Mouse (Mus musculus): ENCODE measurements around the gene Cherp. TPM values are rescaled to one million over a fixed set of nuclear protein-coding genes. Genes with fewer than 3 reads are reported as not detected.

Gene Cherp
- polyA plus RNA-seq, 1 experiment from 2014 or later, result 55.7 TPM

GRCm38 (mm10) chr8:72464211-72464610 lies 10.8 kb downstream of the Cherp start:
- Histone ChIP-seq H3K4me2 (ENCODE audit: low read depth, low read length) (no peak overlapping the region), H3K9me3 (replicated peaks; ENCODE audit: control insufficient read depth, low read length) (no peaks in the 10 kb centered on the region), H3K36me3 (replicated peaks; ENCODE audit: control insufficient read depth, insufficient read depth, low read depth, low read length) (peaks cover 62% of the 10 kb centered on the region), H3K27ac (replicated peaks; ENCODE audit: low read depth, low read length) (no peak overlapping the region), H3K4me1 (ENCODE audit: control insufficient read depth, insufficient read depth, low read length) (no peaks in the 10 kb centered on the region), H3K4me3 (ENCODE audit: low read depth, low read length) (no peak overlapping the region), H3K9ac (replicated peaks; ENCODE audit: low read length) (no peak overlapping the region), H3K27me3 (ENCODE audit: control insufficient read depth, insufficient read depth, low read length) (no peaks in the 10 kb centered on the region)
- ATAC-seq (replicated peaks; ENCODE audit: insufficient number of reproducible peaks, low FRiP score, low TSS enrichment, low read depth) (no peak), DNase-seq (ENCODE audit: low spot score) (no peak)
- WGBS, result 97% methylated on average over 10 of the region's 10 CpGs

DNA sequence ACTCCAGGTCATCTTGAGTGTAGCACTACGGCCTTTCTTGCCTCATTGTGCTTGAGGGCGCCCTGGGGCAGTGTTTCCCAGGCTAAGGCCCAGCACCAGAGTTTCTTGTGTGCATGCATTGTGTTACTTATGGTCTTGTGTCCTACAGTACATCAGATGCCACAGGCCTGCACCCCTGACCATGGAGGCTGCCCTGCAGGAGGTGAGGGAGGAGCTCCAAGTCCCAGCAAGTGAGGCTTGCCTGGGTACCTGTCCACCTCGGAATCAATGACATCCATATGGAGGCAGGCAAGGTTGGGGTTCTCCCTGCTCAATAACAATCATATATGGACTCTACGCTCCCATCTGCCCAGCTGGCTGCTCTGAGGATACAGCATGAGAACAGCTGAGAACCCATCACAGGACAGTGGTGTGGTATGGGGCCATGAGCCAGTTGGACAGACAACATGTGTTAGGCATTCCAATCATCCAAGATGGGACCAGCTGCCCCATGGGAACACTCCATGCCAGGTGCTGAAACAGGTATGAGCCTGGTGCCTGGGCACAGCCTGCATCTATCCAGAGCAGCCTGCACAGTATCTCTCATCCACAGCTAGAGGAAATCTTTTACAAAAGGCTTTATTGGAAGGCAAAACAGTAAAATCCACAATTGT lies 15.0 kb downstream of the Cherp start:
- WGBS, result 82% methylated on average over 4 of the region's 4 CpGs
- Histone ChIP-seq H3K4me2 (ENCODE audit: low read depth, low read length) (no peak overlapping the region), H3K4me3 (ENCODE audit: low read depth, low read length) (no peak overlapping the region), H3K9ac (replicated peaks; ENCODE audit: low read length) (no peak overlapping the region), H3K27ac (replicated peaks; ENCODE audit: low read depth, low read length) (no peak overlapping the region), H3K27me3 (ENCODE audit: control insufficient read depth, insufficient read depth, low read length) (no peaks in the 10 kb centered on the region), H3K9me3 (replicated peaks; ENCODE audit: control insufficient read depth, low read length) (no peaks in the 10 kb centered on the region), H3K4me1 (ENCODE audit: control insufficient read depth, insufficient read depth, low read length) (no peaks in the 10 kb centered on the region), H3K36me3 (replicated peaks; ENCODE audit: control insufficient read depth, insufficient read depth, low read depth, low read length) (peaks cover 37% of the 10 kb centered on the region)
- ATAC-seq (replicated peaks; ENCODE audit: insufficient number of reproducible peaks, low FRiP score, low TSS enrichment, low read depth), result no peak
- DNase-seq (ENCODE audit: low spot score), result no peak

DNA sequence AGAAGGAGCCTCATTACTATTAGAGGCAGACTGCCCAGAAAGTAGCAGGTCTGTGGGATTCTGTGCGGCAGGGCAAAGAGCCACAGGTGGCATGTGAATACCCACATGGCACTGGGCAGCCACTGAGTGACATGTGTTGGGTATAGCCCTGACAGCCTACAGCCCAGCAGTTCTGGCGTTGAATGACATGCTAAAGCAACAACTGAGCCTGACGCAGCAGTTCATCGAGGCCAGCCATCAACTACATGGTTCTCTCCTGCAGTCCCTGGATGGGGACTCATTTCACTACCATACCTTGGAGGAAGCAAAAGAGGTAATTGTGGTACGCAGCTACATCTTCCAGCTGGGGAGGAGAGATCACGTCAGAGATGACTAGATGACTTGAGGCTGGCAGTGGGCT lies 16.6 kb downstream of the Cherp start:
- ATAC-seq (replicated peaks; ENCODE audit: insufficient number of reproducible peaks, low FRiP score, low TSS enrichment, low read depth) (no peak), DNase-seq (ENCODE audit: low spot score) (no peak)
- no peak overlapping the region for H3K27ac ChIP-seq (replicated peaks; ENCODE audit: low read depth, low read length)
- H3K4me2 ChIP-seq (ENCODE audit: low read depth, low read length), result no peak overlapping the region
- no peaks in the 10 kb centered on the region for H3K4me1 ChIP-seq (ENCODE audit: control insufficient read depth, insufficient read depth, low read length)
- H3K9me3 ChIP-seq (replicated peaks; ENCODE audit: control insufficient read depth, low read length), result no peaks in the 10 kb centered on the region
- peaks cover 32% of the 10 kb centered on the region for H3K36me3 ChIP-seq (replicated peaks; ENCODE audit: control insufficient read depth, insufficient read depth, low read depth, low read length)
- H3K9ac ChIP-seq (replicated peaks; ENCODE audit: low read length), result no peak overlapping the region
- H3K4me3 ChIP-seq (ENCODE audit: low read depth, low read length), result no peak overlapping the region
- no peaks in the 10 kb centered on the region for H3K27me3 ChIP-seq (ENCODE audit: control insufficient read depth, insufficient read depth, low read length)
- 87% methylated on average over 6 of the region's 6 CpGs for WGBS

DNA sequence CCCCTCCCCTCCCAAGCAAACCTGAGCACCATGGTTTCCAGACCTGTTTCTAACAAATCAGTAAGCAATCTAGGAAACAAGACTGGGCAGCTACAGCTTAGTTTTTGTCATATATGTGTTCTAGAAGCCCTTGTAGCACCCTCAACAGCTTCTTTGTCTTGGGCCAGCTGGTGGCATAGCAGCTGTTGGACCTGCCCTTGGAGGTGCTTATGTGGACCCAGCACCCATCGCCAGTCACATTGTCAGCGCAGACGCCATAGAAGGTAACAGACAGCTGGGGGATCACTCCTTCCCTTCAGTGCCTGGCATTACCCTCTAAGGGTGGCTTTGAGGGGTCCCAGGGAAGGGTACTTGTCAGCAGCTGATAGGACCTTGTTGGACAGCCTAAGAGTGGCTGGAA lies 17.2 kb downstream of the Cherp start:
- Histone ChIP-seq H3K4me3 (ENCODE audit: low read depth, low read length) (no peak overlapping the region), H3K9me3 (replicated peaks; ENCODE audit: control insufficient read depth, low read length) (no peaks in the 10 kb centered on the region), H3K4me1 (ENCODE audit: control insufficient read depth, insufficient read depth, low read length) (no peaks in the 10 kb centered on the region), H3K27ac (replicated peaks; ENCODE audit: low read depth, low read length) (no peak overlapping the region), H3K4me2 (ENCODE audit: low read depth, low read length) (no peak overlapping the region), H3K36me3 (replicated peaks; ENCODE audit: control insufficient read depth, insufficient read depth, low read depth, low read length) (peaks cover 25% of the 10 kb centered on the region), H3K27me3 (ENCODE audit: control insufficient read depth, insufficient read depth, low read length) (no peaks in the 10 kb centered on the region), H3K9ac (replicated peaks; ENCODE audit: low read length) (no peak overlapping the region)
- DNase-seq (ENCODE audit: low spot score) (no peak), ATAC-seq (replicated peaks; ENCODE audit: insufficient number of reproducible peaks, low FRiP score, low TSS enrichment, low read depth) (no peak)
- 96% methylated on average over 3 of the region's 3 CpGs for WGBS

DNA sequence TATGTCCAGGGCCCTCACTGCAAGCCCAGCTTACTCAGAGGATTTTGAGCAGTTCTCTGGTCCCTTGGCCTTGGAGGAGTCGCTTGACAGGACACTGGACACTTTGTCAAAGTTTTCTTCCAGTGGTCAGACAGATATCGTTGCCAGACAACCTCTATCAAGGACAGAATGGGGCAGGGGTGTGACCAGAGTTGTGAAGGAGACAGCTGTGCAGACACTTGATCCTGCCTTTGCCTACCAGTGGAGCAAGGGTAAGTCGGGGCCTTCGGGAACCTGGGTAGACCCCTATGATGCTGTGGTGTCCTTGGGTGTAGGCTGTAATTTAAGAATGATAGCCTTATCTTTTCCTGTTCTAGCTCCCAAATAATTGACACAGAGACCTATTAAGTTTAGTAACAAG lies 19.7 kb downstream of the Cherp start:
- no peak overlapping the region for H3K4me2 ChIP-seq (ENCODE audit: low read depth, low read length)
- H3K27ac ChIP-seq (replicated peaks; ENCODE audit: low read depth, low read length), result no peak overlapping the region
- no peak for DNase-seq (ENCODE audit: low spot score)
- peaks cover 7% of the 10 kb centered on the region for H3K36me3 ChIP-seq (replicated peaks; ENCODE audit: control insufficient read depth, insufficient read depth, low read depth, low read length)
- H3K4me1 ChIP-seq (ENCODE audit: control insufficient read depth, insufficient read depth, low read length), result no peaks in the 10 kb centered on the region
- no peak overlapping the region for H3K4me3 ChIP-seq (ENCODE audit: low read depth, low read length)
- no peak for ATAC-seq (replicated peaks; ENCODE audit: insufficient number of reproducible peaks, low FRiP score, low TSS enrichment, low read depth)
- 88% methylated on average over 4 of the region's 4 CpGs for WGBS
- no peaks in the 10 kb centered on the region for H3K27me3 ChIP-seq (ENCODE audit: control insufficient read depth, insufficient read depth, low read length)
- H3K9me3 ChIP-seq (replicated peaks; ENCODE audit: control insufficient read depth, low read length), result no peaks in the 10 kb centered on the region
- no peak overlapping the region for H3K9ac ChIP-seq (replicated peaks; ENCODE audit: low read length)

- Histone ChIP-seq H3K4me2 (ENCODE audit: low read depth, low read length) (no peak overlapping the region), H3K27ac (replicated peaks; ENCODE audit: low read depth, low read length) (no peak overlapping the region), H3K9ac (replicated peaks; ENCODE audit: low read length) (no peak overlapping the region), H3K4me3 (ENCODE audit: low read depth, low read length) (no peak overlapping the region), H3K36me3 (replicated peaks; ENCODE audit: control insufficient read depth, insufficient read depth, low read depth, low read length) (peaks cover 5% of the 10 kb centered on the region), H3K4me1 (ENCODE audit: control insufficient read depth, insufficient read depth, low read length) (no peaks in the 10 kb centered on the region), H3K9me3 (replicated peaks; ENCODE audit: control insufficient read depth, low read length) (no peaks in the 10 kb centered on the region), H3K27me3 (ENCODE audit: control insufficient read depth, insufficient read depth, low read length) (no peaks in the 10 kb centered on the region)
- no peak for DNase-seq (ENCODE audit: low spot score)
- WGBS, result 97% methylated on average over 2 of the region's 2 CpGs
- ATAC-seq (replicated peaks; ENCODE audit: insufficient number of reproducible peaks, low FRiP score, low TSS enrichment, low read depth), result no peak
Measured at GRCm38 (mm10) chr8:72453904-72454303, 21.1 kb downstream of the Cherp start.

GRCm38 (mm10) chr8:72451516-72451915 lies 23.5 kb downstream of the Cherp start:
- ATAC-seq (replicated peaks; ENCODE audit: insufficient number of reproducible peaks, low FRiP score, low TSS enrichment, low read depth) (no peak), DNase-seq (ENCODE audit: low spot score) (no peak)
- Histone ChIP-seq H3K4me2 (ENCODE audit: low read depth, low read length) (no peak overlapping the region), H3K9ac (replicated peaks; ENCODE audit: low read length) (no peak overlapping the region), H3K4me1 (ENCODE audit: control insufficient read depth, insufficient read depth, low read length) (no peaks in the 10 kb centered on the region), H3K27ac (replicated peaks; ENCODE audit: low read depth, low read length) (no peak overlapping the region), H3K27me3 (ENCODE audit: control insufficient read depth, insufficient read depth, low read length) (no peaks in the 10 kb centered on the region), H3K9me3 (replicated peaks; ENCODE audit: control insufficient read depth, low read length) (no peaks in the 10 kb centered on the region), H3K36me3 (replicated peaks; ENCODE audit: control insufficient read depth, insufficient read depth, low read depth, low read length) (peaks cover 5% of the 10 kb centered on the region), H3K4me3 (ENCODE audit: low read depth, low read length) (no peak overlapping the region)
- WGBS, result 89% methylated on average over 8 of the region's 8 CpGs

DNA sequence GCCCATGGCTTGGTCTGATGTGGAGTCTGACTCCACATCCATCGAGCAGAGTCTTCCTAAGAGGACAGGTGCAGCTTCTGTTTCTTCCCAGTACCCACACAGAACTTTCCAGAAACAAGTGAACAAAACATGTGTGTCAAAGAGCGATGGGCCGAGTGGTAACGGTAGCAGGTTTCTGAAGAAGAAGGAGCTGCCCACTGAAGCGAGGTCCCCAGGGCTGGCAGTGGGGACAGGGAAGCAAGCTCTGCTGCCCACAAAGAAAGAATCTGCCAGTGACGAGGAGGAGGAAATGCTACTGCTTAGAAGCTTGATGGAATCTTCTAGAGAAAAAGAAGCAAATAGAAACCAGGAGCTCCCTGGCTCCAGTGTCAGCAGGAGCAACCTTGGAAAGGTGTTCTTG lies 30.0 kb downstream of the Cherp start:
- 92% methylated on average over 6 of the region's 6 CpGs for WGBS

More for the DNA sequence above, 30.0 kb downstream of the Cherp start:
- no peaks in the 10 kb centered on the region for H3K4me1 ChIP-seq (ENCODE audit: control insufficient read depth, insufficient read depth, low read length)
- DNase-seq (ENCODE audit: low spot score), result no peak
- no peak overlapping the region for H3K27ac ChIP-seq (replicated peaks; ENCODE audit: low read depth, low read length)
- no peaks in the 10 kb centered on the region for H3K9me3 ChIP-seq (replicated peaks; ENCODE audit: control insufficient read depth, low read length)
- no peak overlapping the region for H3K4me3 ChIP-seq (ENCODE audit: low read depth, low read length)
- peaks cover 3% of the 10 kb centered on the region; the same call in 1 of the 2 replicates for H3K36me3 ChIP-seq (replicated peaks; ENCODE audit: control insufficient read depth, insufficient read depth, low read depth, low read length)
- no peak overlapping the region for H3K9ac ChIP-seq (replicated peaks; ENCODE audit: low read length)
- H3K4me2 ChIP-seq (ENCODE audit: low read depth, low read length), result no peak overlapping the region
- ATAC-seq (replicated peaks; ENCODE audit: insufficient number of reproducible peaks, low FRiP score, low TSS enrichment, low read depth), result no peak
- no peaks in the 10 kb centered on the region for H3K27me3 ChIP-seq (ENCODE audit: control insufficient read depth, insufficient read depth, low read length)

Measured in embryonic facial prominence, embryonic 11.5 days (tissue).